Mouse (Mus musculus) spleen, adult 12 weeks (tissue): ENCODE measurements around the gene Clca4b.
"Not testable (repeated sequence)": the region's sequence is repeated elsewhere in the genome, so short reads cannot be mapped to it uniquely, and the experiment has no call there.

Experiments used
- DNase-seq: peaks from one replicate; pipeline ENCODE4 v3.0.0; 2022; ENCODE audit warnings: low spot score

Gene Clca4b

GRCm38 (mm10) chr3:144932335-144932734, at the start of gene Clca4b:
Clca4b (minus strand) TSS chr3:144932529.
- no peak for DNase-seq

- DNase-seq, result no peak
Measured at GRCm38 (mm10) chr3:144980551-144980950, 48.2 kb upstream of the Clca4b start.

GRCm38 (mm10) chr3:144977631-144978030, 45.3 kb upstream of the Clca4b start:
- DNase-seq, result no peak

- DNase-seq, result no peak
Measured at GRCm38 (mm10) chr3:144976091-144976490, 43.8 kb upstream of the Clca4b start.

- no peak for DNase-seq
Measured at GRCm38 (mm10) chr3:144974945-144975344, 42.6 kb upstream of the Clca4b start, which contains the start of gene Clca4a. Clca4a (minus strand) TSS chr3:144975045.

GRCm38 (mm10) chr3:144971553-144972270, 39.4 kb upstream of the Clca4b start:
- no peak for DNase-seq

- no peak for DNase-seq
Measured at GRCm38 (mm10) chr3:144969755-144970154, 37.4 kb upstream of the Clca4b start.

- no peak for DNase-seq
Measured at GRCm38 (mm10) chr3:144966074-144966473, 33.7 kb upstream of the Clca4b start.

GRCm38 (mm10) chr3:144950829-144951228, 18.5 kb upstream of the Clca4b start:
- DNase-seq, result no peak

- not testable (repeated sequence) for DNase-seq
Measured at GRCm38 (mm10) chr3:144947376-144947775, 15.0 kb upstream of the Clca4b start.

GRCm38 (mm10) chr3:144933625-144934024, 1.3 kb upstream of the Clca4b start:
- not testable (repeated sequence) for DNase-seq

GRCm38 (mm10) chr3:144933011-144933491, 722 bp upstream of the Clca4b start:
- no peak for DNase-seq

GRCm38 (mm10) chr3:144914014-144914413, 18.3 kb downstream of the Clca4b start:
- DNase-seq, result no peak

GRCm38 (mm10) chr3:144897042-144897678, 35.2 kb downstream of the Clca4b start:
- no peak for DNase-seq

- DNase-seq, result no peak
Measured at GRCm38 (mm10) chr3:144890246-144890758, 42.0 kb downstream of the Clca4b start.

GRCm38 (mm10) chr3:144886957-144887356, 45.4 kb downstream of the Clca4b start:
- DNase-seq, result no peak

- DNase-seq, result not testable (repeated sequence)
Measured at GRCm38 (mm10) chr3:144872012-144872411, 60.3 kb downstream of the Clca4b start.
